Mouse (Mus musculus) neutrophil, adult 65 days (primary cell): ENCODE measurements around the gene Olfr934. TPM values are rescaled to one million over a fixed set of nuclear protein-coding genes. Genes with fewer than 3 reads are reported as not detected.

ENCODE experiments used
- total RNA-seq: library from RNA; stranded (reverse); gene quantifications from 2 replicates; pipeline ENCODE4 v1.2.4, GENCODE M21; 2023

Olfr934 gene
- total RNA-seq: not detected in 2 replicates

DNA sequence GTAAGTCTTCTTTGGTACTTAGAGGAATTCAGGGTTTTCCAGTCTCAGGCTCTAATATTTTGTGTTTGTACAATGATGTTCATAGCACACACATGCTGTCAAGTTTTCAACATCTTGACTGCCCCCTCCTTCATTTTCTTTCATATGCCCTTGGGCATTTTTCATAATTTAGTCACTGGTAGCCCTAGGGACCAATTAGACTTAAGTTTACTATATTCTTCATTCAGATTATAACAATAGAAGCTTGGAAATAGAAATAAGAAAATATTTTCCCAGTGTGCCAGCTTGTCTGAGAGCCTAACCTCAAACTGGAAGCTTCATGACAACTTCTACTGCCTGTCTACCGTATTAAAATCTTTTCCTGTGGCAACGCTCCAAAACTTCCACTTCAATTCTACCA lies at the start of gene Olfr934:
Gene Olfr934 (minus strand): TSS at position 101 of the 400 bp plus-strand sequence.

DNA sequence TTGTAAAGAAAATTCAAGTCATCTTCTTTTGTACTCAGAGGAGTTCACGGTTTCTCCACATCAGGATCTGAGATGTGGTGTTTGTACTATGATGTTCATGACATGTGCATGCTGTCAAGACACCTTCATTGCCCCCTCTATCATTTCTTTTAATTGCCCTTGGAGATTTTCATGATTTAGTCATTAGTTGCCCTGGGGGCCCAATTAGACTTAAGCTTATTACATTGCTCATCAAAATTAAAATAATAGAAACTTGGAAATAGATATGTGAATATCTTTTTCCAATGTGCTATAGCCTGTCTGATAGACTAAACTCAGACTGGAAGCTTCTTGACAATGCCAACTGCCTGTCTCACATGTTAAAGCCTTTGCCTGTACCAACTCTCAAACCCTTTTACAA lies 35.2 kb upstream of the Olfr934 start, which contains the start of gene Olfr146:
Gene Olfr146 (minus strand): TSS at position 101 of the 400 bp plus-strand sequence.

DNA sequence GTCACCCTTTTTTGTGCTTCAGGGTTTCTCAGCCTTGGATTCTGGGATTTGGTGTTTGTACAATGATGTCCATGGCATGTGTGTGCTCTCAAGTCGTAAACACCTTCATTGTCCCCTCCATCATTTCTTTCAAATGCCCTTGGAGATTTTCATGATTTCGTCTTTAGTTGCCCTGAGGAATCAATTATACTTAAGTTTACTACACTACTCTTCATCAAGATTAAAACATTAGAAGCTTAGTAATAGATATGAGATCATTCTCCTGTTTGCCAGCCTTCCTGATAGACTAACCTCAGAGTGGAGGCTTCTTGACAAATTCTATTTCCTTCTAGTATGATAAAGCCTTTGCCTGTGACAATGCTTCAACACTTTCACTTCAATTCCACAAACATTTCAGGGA lies 11.5 kb upstream of the Olfr934 start, which contains the start of gene Olfr935:
Gene Olfr935 (minus strand): TSS at position 101 of the 400 bp plus-strand sequence.

DNA sequence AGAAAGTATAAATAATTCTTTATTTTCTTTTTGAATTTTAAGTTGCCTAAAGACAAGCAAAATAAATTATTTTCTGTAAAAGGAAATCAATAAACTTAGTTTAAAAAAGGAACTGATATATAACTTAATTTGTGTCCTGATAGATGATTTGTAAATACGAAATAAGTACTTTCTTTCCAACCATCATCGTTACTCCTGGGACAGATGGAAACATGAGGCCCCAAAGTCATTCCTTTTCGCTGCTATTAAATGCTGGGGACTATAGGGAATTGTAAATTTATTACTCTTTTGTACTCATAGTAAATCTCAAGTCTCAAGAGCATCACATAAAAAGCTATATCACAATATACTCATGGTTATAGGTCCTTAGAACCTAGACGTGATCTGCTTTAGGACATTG lies 16.1 kb downstream of the Olfr934 start, which contains the start of gene Olfr933:
Gene Olfr933 (plus strand): TSS at position 301 of the 400 bp plus-strand sequence.

Other genes starting within 250 kb of the Olfr934 start
- gene Olfr920, start 236.0 kb downstream of the Olfr934 start, total RNA-seq: 0.16 TPM in 1 of 2 replicates, not detected in the other
- gene Olfr921, start 215.2 kb downstream of the Olfr934 start, total RNA-seq: not detected in 2 replicates
- not detected in 2 replicates for gene Olfr922, start 173.7 kb downstream of the Olfr934 start, total RNA-seq
- not detected in 2 replicates for gene Olfr923, start 161.8 kb downstream of the Olfr934 start, total RNA-seq
- not detected in 2 replicates for gene Olfr924, start 143.9 kb downstream of the Olfr934 start, total RNA-seq
- gene Olfr26, start 133.3 kb downstream of the Olfr934 start, total RNA-seq: not detected in 2 replicates
- gene Olfr926, start 111.2 kb downstream of the Olfr934 start, total RNA-seq: not detected in 2 replicates
- not detected in 2 replicates for gene Olfr930, start 58.5 kb downstream of the Olfr934 start, total RNA-seq
- not detected in 2 replicates for gene Olfr933, start 16.0 kb downstream of the Olfr934 start, total RNA-seq
- not detected in 2 replicates for gene Olfr935, start 11.4 kb upstream of the Olfr934 start, total RNA-seq
- not detected in 2 replicates for gene Olfr146, start 35.1 kb upstream of the Olfr934 start, total RNA-seq
- not detected in 2 replicates for gene Olfr937, start 76.6 kb upstream of the Olfr934 start, total RNA-seq
- not detected in 2 replicates for gene Olfr938, start 90.6 kb upstream of the Olfr934 start, total RNA-seq
- gene Olfr27, start 139.8 kb upstream of the Olfr934 start, total RNA-seq: not detected in 2 replicates
- gene Olfr943, start 178.0 kb upstream of the Olfr934 start, total RNA-seq: not detected in 2 replicates
- gene Olfr944, start 213.6 kb upstream of the Olfr934 start, total RNA-seq: not detected in 2 replicates